Mouse (Mus musculus) skeletal muscle tissue, adult 2 months (tissue): ENCODE measurements around the gene Hivep2.
A peak's percentile ranks its signal among the peaks of the same experiment; 100 is the strongest.

Source experiments
- DNase-seq: peaks from one replicate; pipeline ENCODE4 v3.0.0-alpha.2; 2012; ENCODE audit warnings: low read depth, low spot score

Gene Hivep2

DNA sequence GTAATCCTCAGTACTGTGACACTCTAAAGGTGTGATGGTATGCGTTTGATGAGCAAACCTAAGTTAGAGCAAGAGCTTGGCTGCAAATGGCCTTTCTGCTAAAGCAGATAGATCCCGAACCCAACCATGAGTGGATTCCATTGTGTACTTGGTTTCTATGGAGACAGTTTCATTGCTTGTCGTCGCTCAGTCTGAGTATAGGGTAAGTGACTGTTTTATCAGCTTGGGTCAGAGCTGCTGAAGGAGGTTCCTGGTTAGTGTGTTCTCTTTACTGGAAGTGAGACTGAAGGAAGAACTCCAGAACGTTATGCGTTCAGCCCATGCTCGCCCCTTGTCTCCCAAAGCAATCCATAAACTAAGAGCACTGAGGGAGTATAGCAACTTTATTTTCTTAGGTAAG, 54.4 kb downstream of the Hivep2 start:
- DNase-seq: no peak

DNA sequence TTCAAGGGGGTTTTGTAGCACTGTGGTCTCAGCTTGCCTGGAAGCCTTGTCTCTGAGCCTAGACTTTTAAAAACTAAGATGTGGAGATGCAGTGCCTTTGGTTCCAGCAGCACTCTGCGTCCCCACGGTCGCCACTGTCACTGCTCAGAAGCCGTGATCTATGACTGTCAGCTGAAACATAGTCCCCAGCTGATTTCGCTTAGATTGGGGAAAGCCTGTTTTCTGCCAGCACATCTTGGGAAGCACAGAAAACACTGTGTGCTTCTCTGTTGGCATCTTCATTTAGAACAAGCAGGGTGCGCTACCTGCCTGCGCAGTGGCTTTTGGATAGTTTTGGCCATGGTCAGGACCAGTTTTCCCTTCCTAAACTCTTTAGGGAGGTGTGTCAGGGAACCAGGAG, 59.1 kb downstream of the Hivep2 start:
- peak; percentile 74 for DNase-seq

DNA sequence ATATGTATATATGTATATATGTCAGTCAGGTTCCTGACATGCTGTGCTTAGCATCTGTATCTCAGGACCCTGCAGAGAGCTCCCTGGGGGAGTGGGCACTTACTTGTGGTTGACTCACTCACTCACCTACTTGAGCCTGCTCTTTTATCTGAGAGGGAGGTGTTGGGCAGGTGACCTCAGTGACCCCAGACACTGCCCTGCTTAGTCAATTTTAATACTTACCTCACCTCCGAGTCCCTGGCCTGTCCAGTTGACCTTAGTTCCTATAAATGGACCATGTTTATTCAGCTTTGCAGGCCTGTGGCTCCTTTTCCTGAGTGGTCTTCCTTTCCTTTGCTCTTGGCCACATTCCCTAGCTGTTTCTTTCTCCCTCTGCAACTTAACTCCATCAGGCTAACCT, 61.9 kb downstream of the Hivep2 start:
- no peak for DNase-seq

DNA sequence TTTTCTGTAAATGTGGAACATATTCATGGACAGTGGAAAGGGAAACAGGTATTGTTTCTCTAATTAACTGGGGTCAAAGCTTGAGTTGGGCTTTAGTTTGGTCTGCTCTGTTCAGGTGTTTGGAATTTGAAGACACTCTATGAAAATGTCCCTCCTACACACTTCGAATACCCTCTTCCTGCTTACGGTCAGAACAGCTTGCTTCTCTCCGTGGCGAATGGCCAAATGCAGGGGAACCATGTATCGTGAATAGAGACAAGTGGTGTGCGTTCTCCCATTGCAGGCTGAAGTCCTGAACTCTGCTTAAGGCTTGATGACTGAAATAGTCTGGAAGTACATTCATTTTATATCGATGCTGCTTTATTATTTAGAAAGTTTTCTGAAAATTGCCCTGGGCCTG, 63.1 kb downstream of the Hivep2 start:
- DNase-seq: no peak

DNA sequence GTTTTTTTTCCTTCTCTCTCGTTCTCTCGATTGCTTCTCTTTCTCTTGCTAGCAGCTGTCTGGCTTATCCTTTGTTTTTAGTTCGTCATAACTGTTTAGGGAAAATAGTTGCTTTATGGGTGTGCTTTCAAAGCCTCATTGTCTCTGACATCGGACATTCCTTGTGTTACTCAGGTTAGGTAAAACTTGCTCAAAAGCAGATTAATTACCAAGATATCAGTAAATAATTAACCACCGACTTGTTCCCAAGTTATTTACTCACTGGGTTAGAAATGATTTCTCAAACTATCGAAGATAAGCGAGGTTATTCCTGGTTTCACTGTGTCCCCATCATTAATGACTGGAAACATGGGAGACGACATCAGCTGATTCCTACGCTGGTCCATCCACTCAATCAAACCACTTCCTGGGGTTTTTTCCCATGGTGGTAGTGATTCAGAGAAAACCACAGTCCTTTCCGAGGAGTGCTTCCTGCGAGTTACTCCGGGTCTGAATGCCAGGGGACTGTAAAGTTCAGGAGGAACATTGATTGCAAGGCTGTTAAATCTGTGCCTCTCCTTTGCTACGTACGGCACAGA, 64.7 kb downstream of the Hivep2 start:
- DNase-seq: no peak

DNA sequence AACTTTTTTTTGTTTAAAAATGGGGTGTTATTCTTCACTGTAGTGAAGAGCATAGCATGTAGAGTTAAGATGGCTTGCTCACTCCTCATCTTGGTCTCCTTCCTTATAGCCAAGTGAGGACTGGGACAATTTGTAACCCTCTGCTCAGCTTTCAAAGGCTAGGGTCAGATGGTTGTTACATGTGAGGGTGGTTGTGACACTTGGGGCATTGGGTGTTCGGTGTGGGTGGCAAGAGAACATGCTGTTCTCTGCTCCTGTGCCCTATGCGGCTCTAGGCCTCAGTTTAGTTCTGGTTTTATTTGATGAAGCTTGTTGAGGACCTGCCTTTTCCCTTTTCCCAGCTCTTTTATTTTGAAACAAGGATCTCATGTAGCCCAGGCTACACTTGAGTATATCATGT, 66.7 kb downstream of the Hivep2 start:
- peak; percentile 55 for DNase-seq

DNA sequence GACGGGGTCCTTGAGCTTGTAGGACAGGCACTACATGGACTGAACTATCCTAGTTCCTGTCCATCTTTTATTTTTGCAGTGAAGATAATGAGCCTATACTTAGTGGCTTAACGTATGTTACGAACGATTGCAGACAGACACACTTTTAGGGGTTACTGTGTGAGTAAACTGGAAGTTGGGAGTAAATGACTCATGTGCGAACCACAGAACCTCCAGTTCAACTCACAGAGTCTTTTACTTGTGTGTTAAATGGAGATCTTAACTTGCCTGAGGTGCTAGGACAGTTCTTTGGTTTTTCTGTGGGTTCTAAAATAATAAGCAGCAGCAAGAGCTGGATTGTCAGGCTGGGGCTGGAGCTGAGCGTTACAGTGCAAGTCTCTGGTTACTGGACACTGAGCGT, 68.2 kb downstream of the Hivep2 start:
- DNase-seq: no peak

DNA sequence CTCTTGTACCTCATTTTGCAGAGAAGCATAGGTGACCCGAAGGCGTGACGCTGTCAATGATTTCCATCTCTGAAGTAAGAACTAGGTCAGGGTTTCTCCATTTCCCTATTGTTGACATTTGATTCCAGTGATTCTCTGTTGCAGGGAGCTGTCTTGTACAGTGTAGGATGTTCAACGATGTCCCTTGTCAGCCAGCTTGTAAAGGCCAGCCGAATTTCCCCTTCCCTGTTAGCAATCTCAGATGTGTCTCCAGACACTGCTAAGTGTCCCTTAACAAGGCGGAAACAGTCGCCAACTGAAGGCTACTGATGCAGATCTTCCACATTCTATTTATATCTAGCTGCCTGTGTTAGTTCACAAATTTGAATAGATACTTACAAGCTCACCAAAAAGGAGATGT, 68.9 kb downstream of the Hivep2 start:
- no peak for DNase-seq

DNA sequence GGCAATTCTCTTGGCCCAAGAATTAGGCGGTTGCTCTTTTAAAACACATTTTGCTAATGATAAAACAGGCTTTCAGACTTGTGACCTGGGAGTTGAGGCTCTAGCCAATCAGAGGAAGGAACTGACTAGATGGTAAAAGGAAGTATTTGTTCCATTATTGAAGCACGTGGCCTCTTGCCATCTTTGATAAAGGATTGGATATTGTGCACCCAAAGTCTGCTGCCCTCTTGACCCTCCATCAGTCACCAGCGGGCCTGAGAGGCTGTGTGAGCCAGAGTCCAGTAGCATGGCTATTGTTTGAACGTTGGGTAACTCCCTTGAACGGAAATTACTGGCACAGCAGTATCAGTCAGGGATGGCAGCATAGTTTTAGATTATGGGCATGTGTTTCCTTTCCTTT, 69.7 kb downstream of the Hivep2 start:
- DNase-seq: no peak

DNA sequence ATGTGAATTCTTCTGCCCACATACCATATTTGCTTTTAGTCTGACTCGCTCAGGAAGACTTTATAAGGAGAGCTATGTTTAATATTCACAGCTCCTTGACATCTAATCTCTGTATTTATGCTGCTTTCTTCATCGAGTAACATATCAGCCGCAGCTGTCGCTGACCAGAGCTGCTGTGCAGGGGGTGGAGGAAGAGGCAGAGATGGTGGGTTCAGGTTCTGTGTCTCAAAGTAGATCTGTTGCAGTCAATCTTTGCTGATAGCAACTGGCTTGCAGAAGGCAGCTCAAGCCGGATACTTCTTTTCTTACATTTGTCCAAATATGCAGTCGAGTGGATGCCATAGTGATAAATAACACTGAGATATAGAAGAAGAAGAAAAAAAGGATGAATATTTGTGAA, 70.6 kb downstream of the Hivep2 start:
- no peak for DNase-seq

DNA sequence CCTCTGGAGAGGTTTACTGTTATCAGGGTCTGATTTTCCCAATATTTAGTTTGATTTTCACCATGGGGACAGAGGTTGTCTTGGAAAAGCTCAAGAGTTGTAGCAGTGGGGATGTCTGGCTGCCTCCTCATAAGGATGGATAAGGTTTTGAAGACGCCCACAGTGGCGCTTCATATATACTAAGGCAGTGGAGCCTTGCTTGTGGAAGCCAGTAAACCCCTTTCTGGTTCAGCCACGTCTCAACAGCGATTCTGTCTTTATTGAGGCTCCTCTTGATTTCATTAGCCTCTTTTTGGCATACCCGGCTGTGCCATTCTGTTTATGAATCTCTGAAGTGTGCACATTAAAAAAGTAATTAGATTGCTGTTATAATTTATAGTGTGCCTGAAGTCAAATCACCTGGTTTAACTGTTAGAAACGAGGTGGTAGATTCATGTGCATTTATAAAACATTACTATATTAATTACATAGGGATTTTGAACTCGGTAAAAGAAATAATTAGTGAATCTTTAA, 72.2 kb downstream of the Hivep2 start:
- DNase-seq: no peak

DNA sequence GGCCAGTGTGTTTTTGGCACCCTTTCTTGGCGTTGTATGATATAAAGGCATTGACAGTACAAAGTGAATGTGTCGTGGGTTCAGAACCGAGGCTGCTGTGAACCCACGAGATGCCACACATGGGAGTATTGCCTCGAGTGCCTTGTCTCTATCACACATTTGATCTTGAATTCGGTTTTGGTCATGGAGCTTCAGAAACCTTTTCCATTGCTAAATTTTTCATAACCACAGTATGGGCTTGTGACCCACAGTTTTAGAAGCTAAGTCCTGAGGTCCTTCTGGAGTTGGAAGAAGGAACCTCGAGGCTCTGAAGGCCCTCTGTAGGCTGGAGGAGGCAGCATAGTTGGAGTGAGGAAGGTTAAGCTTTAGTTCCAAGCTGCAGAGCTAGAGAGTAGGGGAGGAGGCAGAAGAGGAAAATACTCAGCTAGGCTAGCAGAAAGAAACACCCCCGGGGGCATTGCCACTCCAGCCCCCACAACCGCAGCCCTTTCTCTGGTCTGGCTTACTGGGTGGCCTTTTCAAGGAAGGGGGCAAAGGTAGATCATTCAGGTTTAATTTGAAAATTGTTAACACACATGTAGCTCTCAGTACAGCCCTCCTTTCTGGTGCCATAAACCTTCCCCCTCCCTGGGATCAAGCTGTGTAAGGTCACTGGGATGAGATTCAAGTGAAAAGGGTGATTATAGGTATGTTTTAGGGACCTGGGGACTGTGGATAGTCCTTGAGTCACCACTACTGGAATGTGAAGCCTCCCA, 75.0 kb downstream of the Hivep2 start:
- no peak for DNase-seq

DNA sequence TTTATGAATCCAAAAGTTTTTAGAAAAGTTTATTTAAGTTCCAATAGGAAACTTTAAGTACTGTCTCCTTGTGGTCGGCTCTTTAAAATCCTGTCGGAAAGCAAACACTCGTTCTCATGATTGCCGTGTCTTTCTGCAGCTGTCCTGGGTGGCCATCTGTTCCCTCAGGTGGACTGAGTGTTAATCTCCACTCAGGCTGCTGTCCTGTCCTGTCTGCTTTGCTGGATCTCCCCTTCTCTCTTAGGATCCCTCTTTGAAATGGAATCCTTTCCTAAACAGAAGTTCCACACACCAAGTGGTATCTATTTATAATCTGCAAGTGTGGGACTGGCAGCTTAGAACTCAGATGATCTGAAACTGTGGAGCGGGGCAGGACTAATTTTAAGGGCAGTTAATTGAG, 75.7 kb downstream of the Hivep2 start:
- DNase-seq: peak; percentile 75

DNA sequence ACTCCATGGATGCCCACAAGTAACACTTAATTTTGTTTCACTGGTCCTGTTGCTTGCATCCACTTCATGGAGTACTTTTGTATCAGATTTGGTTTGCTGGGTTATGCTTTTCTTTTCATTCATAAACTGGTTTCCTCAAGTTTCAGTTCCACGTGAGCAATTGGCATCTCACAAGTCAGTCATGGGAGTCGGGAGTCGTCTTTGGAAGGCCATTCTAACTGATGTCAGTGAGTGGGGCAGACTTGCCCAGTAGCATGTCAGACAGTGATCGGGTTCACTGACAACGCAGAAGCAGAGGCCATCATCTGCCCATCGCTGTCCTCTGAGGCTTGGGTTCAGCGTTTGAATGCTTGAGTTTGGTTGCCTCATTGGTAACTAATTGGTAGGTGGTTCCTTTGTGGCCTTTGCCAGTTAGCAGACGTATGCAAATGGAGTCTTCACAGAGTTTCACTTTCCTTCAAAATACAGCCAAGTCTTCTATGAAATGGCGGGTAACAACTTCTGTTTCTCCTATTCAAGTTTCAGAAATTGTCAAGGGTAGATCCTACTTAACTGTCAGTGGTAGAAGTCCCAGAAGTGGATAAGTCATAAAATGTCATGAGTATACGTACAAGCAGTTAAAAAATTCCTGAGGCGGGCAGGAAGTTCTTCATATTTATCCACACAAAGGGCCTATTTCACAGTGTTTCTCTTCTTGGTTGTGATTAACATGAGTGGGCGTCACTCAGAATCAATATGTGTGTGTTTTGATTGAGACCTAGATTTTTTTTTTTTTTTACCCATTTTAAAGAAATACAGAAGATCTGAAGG, 76.9 kb downstream of the Hivep2 start:
- no peak for DNase-seq

DNA sequence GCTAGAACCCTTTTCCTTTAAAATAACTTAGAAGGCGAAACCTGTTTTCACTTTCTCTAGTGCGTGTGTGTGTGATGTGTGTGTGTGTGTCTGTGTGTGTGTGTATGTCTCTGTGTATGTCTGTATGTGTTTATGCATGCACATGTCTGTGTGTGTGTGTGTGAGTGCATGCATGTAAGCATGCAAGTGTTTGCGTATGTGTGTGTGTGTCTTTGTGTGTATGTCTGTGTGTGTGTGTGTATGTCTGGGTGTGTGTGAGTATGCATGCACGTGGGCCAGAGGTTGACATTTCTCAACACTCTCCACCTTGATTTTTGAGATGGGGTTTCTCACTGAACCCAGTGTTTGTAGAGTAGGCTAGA, 77.5 kb downstream of the Hivep2 start:
- no peak for DNase-seq

DNA sequence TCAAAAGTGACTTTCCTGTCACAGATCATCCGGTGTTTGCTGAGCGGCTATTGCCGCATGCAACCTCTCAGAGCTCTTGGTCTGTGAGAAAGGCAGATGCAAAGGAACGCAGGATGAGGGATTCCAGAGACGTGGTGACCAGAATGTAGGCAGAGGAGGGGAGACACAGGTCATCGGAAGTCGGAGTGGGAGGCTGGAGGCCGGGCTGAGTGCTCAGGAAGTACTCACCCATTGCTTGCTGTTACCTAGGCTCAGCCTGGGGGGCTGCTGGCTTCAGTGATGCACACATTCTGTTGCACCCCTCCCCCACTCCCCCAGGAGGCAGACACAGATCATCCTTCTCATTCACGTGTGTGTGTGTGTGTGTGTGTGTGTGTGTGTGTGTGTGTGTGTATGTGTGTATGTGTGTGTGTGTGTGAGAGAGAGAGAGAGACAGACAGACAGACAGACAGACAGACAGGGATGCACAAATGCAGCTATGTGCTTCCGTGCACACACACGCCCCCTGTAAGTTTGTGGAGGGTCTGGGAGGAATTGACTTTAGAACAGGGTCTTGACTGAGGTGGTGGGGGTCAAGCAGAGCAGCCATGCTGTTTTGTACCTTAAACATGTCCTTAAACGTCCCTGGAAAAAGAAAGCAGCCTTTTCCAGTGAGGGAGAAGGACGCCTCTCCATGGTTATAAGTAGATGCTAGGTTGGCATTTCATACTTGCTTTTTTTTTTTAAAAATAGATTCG, 78.3 kb downstream of the Hivep2 start:
- DNase-seq: no peak

DNA sequence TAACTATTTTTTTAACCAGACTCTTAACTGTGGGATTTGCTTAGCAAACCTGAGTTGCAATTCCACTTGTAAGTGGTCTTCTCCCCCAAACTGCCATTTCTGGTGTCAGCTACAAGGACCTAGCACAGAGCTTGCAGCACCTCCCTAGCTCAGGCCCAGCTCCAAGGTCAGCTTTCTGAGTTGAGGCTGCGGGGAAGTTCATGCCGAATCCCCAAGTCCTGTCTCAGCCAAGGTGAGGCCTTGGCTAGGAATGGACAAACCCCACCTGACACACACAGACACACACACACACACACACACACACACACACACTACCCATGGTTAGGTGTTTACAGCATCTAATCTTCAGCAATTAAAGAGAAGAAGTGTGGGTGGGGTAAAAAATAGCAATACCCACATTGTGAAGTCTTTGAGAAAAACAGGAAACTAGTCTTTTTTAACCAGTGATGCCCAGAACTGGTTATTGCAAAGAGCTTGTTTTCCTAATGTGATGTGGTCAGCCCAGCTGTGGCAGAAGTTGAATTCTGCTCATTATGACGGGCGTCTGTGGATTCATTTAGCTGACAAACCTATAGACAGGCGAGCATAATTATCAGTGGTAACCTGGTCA, 79.0 kb downstream of the Hivep2 start:
- no peak for DNase-seq

DNA sequence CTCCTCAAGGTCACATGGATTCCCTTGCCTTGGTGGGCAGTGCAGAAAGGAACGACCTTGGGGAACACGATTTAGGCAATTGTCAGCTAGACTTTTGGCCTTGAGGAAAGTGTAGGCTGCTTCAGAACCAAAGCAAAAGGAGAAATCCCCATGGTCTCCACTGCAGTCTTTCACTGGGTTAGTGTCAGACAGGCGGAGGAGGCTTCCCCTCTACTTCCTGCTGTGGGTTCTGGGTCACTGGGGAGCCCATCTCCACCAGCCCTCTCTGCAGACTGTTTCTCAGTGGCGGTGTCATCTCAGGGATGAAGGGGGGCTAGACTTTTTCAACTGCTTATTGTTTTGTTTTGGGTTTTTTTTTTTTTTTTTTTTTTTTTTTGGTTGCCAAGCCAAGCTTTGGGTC, 79.9 kb downstream of the Hivep2 start:
- DNase-seq: no peak

DNA sequence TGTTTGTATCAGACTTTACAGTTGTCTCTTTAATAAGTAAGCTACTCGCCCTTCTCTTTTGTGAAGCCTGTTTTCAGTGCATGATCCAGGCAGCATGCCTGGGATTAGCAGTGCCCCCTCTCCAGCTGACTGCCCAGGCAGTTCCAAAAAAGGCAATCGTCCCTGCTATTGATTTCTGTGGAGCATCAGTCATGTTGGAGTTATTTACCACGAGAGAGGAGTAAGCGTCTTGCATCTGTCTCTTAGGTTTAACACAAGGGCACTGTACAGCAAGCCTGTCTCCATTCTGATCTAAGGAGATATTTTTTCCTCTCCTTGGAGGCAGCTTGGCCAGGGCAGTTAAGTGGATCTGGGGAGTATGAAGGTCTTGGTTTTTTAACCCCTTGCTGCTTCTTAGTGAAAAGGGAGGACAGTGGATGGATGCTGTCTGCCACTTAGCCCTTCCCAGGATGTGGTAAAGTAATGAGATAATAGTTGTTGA, 80.3 kb downstream of the Hivep2 start:
- no peak for DNase-seq

DNA sequence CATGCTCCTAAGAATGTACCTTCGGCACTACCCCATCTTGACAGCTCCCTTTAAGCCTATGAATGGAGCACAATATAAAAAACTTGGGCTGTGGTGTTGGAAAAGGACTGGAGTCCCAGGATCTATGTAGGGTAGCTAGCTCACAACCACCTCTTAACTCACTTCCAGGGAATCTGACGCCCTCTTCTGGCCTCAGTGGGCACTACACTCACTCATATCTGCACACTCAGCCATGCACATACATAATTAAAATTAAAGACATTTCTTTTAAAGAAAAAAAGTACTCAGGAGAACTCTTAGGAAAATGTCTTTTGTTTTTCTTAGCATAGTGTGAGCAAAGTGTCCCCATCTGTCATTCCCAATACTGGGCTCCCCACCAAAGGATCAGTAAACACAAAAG, 81.1 kb downstream of the Hivep2 start:
- no peak for DNase-seq

DNA sequence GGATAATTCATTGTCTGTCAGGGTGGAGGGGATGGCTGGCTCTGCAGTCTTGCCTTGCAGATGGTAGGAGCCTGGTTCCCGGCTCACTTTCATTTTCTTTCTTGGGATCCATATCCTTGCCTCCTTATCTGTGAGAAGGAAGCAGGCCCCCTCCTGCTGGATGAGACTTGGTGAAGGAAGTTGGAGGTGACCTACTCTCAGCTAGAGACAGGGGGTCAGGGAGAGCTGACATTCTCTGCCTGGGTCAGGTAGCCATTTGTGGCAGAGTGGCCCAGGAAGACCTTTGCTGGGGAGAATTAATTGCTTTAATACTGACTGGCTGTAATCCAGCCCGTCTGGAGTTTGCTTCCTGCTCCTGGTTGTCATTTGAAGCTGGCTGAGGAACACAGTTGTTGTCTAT, 81.8 kb downstream of the Hivep2 start:
- DNase-seq: no peak
